ENCODE assay signal across 21 mouse cellular contexts in genomic region chr8:108608678-108609077, GRCm38 (mm10).
"Had no signal": no experiment of that assay in that cellular context is flagged by ENCODE, and none has a peak within 500 bp of the region (broad histone marks: within the 10 kb centered on the region; RNA-seq: fewer than 3 reads in every experiment).

No protein-coding gene starts in this region.

- H3K36me3 ChIP-seq: intestine, embryonic 15.5 days; limb, embryonic 12.5 days; limb, embryonic 15.5 days; midbrain, embryonic 10.5 days; midbrain, embryonic 13.5 days; neural tube, embryonic 13.5 days; stomach, embryonic 15.5 days had no signal

- H3K27me3 ChIP-seq: intestine, embryonic 15.5 days; limb, embryonic 12.5 days; limb, embryonic 15.5 days; megakaryocyte, embryonic 14.5 days; neural tube, embryonic 13.5 days; stomach, embryonic 15.5 days had no signal

- H3K9me3 ChIP-seq: intestine, embryonic 15.5 days; limb, embryonic 12.5 days; limb, embryonic 15.5 days; megakaryocyte, embryonic 14.5 days; midbrain, embryonic 10.5 days; midbrain, embryonic 13.5 days; neural tube, embryonic 13.5 days; stomach, embryonic 15.5 days had no signal

- H3K4me3 ChIP-seq: intestine, embryonic 15.5 days; limb, embryonic 12.5 days; limb, embryonic 15.5 days; megakaryocyte, embryonic 14.5 days; midbrain, embryonic 10.5 days; midbrain, embryonic 13.5 days; myocyte; neural tube, embryonic 13.5 days; stomach, embryonic 15.5 days had no signal

- H3K4me1 ChIP-seq: intestine, embryonic 15.5 days; neural tube, embryonic 13.5 days had no signal

- ATAC-seq: intestine, embryonic 15.5 days; liver, postnatal 0 days; lung, postnatal 0 days; midbrain, embryonic 13.5 days; midbrain, embryonic 16.5 days had no signal

- H3K27ac ChIP-seq: intestine, embryonic 15.5 days; limb, embryonic 12.5 days; limb, embryonic 15.5 days; liver, embryonic 14.5 days; midbrain, embryonic 10.5 days; midbrain, embryonic 13.5 days; neural tube, embryonic 13.5 days; stomach, embryonic 15.5 days had no signal

- DNase-seq: left cerebral cortex, postnatal 4 days; liver, postnatal 0 days; lung, embryonic 14.5 days; lung, postnatal 36 days; retina, postnatal 1 day; right cerebral cortex, postnatal 25 days; spleen, adult 18-20 months; thymus, postnatal 25 days had no signal

- H3K4me2 ChIP-seq: intestine, embryonic 15.5 days; limb, embryonic 12.5 days; limb, embryonic 15.5 days; liver, embryonic 11.5 days; lung, embryonic 14.5 days; midbrain, embryonic 13.5 days; neural tube, embryonic 13.5 days; stomach, embryonic 15.5 days had no signal

- H3K9ac ChIP-seq: intestine, embryonic 15.5 days; limb, embryonic 12.5 days; limb, embryonic 15.5 days; liver, embryonic 14.5 days; liver, postnatal 0 days; lung, embryonic 14.5 days; midbrain, embryonic 13.5 days; neural tube, embryonic 13.5 days; stomach, embryonic 15.5 days had no signal
